Mouse (Mus musculus) stomach, postnatal 0 days (tissue): ENCODE results near the gene Apba2.

Source experiments
- CTCF ChIP-seq: IDR thresholded peaks from 2 replicates; pipeline ENCODE4 v1.5.1; 2016; ENCODE audit warnings: antibody characterized with exemption, low read depth, mild to moderate bottlenecking, moderate library complexity
- EP300 ChIP-seq: optimal IDR thresholded peaks from 2 replicates; pipeline ENCODE3; 2016; ENCODE audit warnings: antibody characterized with exemption

- no peak for TF ChIP-seq CTCF
- TF ChIP-seq EP300, result no peak
These were observed 294.0 kb downstream of the Apba2 start for GRCm38 (mm10) chr7:64795554-64795953.
